Mouse (Mus musculus) olfactory bulb, adult 2 months (tissue): ENCODE measurements around the gene Prom1.

ENCODE experiments used
- CTCF ChIP-seq: fragments of 200-500 bp; IDR thresholded peaks from 2 replicates; pipeline ENCODE4 v1.5.1; 2012; ENCODE audit warnings: low read depth, mild to moderate bottlenecking, low read length, moderate library complexity; ENCODE audit not compliant: insufficient read depth
- POLR2A ChIP-seq: fragments of 200-500 bp; IDR thresholded peaks from 2 replicates; pipeline ENCODE4 v1.6.1; 2012; ENCODE audit warnings: mild to moderate bottlenecking, low read depth, low read length, moderate library complexity; ENCODE audit not compliant: insufficient read depth

GRCm38 (mm10) chr5:43959884-43960440 is 141.9 kb downstream of the Prom1 start:
- TF ChIP-seq POLR2A (no peak), CTCF (no peak)
